Mouse (Mus musculus) intestine, embryonic 15.5 days (tissue): ENCODE measurements at regions not wholly inside any gene's neighbourhood (a gene's known extent, or its start where the extent isn't known, plus 50 kb on each side); places are given as distances from the start of the nearest gene placed in this dataset.
A peak's percentile ranks its signal among the peaks of the same experiment; 100 is the strongest.

ENCODE experiments used
- ATAC-seq: fragments of 200-750 bp; cut with Nextera tagmentation; 2 replicates; pipeline ENCODE4 v1.8.0; 2017; ENCODE audit warnings: moderate TSS enrichment, moderate library complexity
- H3K27ac ChIP-seq: fragments of 300-500 bp; sonication (generic); 2 replicates; pipeline ENCODE4 v1.5.1; 2015; ENCODE audit warnings: mild to moderate bottlenecking, inconsistent platforms
- H3K27me3 ChIP-seq: fragments of 300-500 bp; sonication (generic); replicated peaks from 2 replicates; pipeline ENCODE4 v1.6.1; 2015; ENCODE audit warnings: inconsistent platforms
- H3K36me3 ChIP-seq: fragments of 300-500 bp; sonication (generic); 2 replicates; pipeline ENCODE4 v1.6.1; 2015; ENCODE audit warnings: inconsistent platforms
- H3K4me1 ChIP-seq: fragments of 300-500 bp; sonication (generic); replicated peaks from 2 replicates; pipeline ENCODE4 v1.6.1; 2015; ENCODE audit warnings: inconsistent platforms
- H3K4me2 ChIP-seq: fragments of 300-500 bp; sonication (generic); replicated peaks from 2 replicates; pipeline ENCODE4 v1.6.1; 2015; ENCODE audit warnings: mild to moderate bottlenecking, inconsistent platforms
- H3K4me3 ChIP-seq: fragments of 300-500 bp; sonication (generic); replicated peaks from 2 replicates; pipeline ENCODE4 v1.5.1; 2015; ENCODE audit warnings: inconsistent platforms
- H3K9ac ChIP-seq: fragments of 300-500 bp; sonication (generic); 2 replicates; pipeline ENCODE4 v1.6.1; 2015; ENCODE audit warnings: inconsistent platforms
- H3K9me3 ChIP-seq: fragments of 300-500 bp; sonication (generic); 2 replicates; pipeline ENCODE4 v1.6.1; 2016; ENCODE audit warnings: inconsistent platforms
- WGBS: fragments of 180-500 bp; shearing (Covaris S2); methylation state at CpG from one replicate; pipeline ENCODE4 v1.1.7; 2015; 5-methylcytosine and 5-hydroxymethylcytosine counted together

DNA sequence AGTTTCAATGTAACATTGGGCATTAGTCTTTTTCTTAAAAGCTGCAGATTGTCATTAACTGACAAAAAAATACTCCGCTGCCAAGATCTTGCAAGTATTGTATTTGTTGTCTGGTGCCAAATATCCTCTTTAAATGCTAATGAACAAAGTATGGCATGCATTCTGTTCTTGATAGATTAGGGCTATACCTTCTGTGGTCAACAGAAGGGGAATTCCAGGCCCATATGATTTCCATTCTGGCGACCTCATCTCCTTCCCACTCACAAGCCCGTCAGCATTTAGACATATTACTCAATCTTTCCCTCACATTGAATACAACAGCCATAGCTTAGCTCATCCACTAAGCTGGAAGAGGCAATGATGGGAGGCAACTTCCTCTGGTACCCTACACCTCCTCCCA, 272.8 kb upstream of the Dach1 start:
- no peak overlapping the region for H3K4me2 ChIP-seq
- H3K27ac ChIP-seq: no peak overlapping the region
- no peaks in the 10 kb centered on the region for H3K36me3 ChIP-seq
- 77% methylated on average over 3 of the region's 3 CpGs for WGBS
- H3K4me1 ChIP-seq: no peaks in the 10 kb centered on the region
- no peak overlapping the region for H3K9ac ChIP-seq
- no peak overlapping the region for H3K4me3 ChIP-seq
- no peaks in the 10 kb centered on the region for H3K27me3 ChIP-seq
- ATAC-seq: no peak
- no peaks in the 10 kb centered on the region for H3K9me3 ChIP-seq

DNA sequence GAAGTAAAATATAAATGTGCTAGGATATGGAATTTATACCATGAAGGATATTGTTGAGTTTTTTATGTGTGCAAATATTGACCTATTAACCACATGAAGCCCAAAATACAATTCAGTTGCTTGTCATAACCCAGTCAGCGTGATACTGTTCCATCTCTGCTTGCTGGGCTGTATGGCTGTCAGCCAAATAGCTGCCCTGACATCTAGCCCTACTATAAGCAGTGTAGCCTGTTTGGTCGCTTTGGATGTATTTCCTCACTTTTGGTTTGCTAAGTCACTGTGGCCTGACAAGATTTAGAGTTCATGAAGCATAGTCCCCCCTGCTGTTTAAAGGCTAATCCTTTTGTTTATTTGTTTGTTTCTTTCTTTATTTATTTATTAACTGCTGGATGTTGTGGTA, 272.4 kb upstream of the Dach1 start:
- ATAC-seq: no peak
- no peaks in the 10 kb centered on the region for H3K9me3 ChIP-seq
- 58% methylated on average over 2 of the region's 2 CpGs for WGBS
- H3K27me3 ChIP-seq: no peaks in the 10 kb centered on the region
- H3K4me2 ChIP-seq: no peak overlapping the region
- H3K4me1 ChIP-seq: no peaks in the 10 kb centered on the region
- no peak overlapping the region for H3K4me3 ChIP-seq
- H3K9ac ChIP-seq: no peak overlapping the region
- no peaks in the 10 kb centered on the region for H3K36me3 ChIP-seq
- no peak overlapping the region for H3K27ac ChIP-seq

DNA sequence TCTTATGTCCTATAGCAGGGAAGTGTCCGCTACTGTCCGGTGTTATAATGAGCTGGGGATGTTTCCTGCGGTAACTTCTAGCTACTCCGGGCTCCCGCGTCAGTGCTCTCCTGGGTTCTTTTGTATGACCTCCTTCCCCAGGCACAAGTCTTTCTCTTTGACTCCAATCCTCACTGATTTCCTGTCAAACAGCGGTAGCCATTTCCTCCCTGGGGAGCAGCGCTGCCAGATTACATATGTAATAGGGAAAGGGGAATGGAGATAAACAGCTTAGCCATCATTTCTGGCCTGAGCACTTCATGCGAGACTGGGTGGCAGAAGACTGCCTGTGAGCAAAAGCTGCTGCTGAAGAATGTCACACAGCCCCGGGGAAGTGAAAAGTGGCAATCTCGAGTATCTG, 262.4 kb upstream of the Dach1 start:
- WGBS: 51% methylated on average over 11 of the region's 11 CpGs
- no peaks in the 10 kb centered on the region for H3K9me3 ChIP-seq
- no peak overlapping the region for H3K9ac ChIP-seq
- no peak overlapping the region for H3K4me3 ChIP-seq
- no peaks in the 10 kb centered on the region for H3K4me1 ChIP-seq
- H3K27ac ChIP-seq: no peak overlapping the region
- H3K4me2 ChIP-seq: no peak overlapping the region
- no peaks in the 10 kb centered on the region for H3K36me3 ChIP-seq
- no peak for ATAC-seq
- no peaks in the 10 kb centered on the region for H3K27me3 ChIP-seq

DNA sequence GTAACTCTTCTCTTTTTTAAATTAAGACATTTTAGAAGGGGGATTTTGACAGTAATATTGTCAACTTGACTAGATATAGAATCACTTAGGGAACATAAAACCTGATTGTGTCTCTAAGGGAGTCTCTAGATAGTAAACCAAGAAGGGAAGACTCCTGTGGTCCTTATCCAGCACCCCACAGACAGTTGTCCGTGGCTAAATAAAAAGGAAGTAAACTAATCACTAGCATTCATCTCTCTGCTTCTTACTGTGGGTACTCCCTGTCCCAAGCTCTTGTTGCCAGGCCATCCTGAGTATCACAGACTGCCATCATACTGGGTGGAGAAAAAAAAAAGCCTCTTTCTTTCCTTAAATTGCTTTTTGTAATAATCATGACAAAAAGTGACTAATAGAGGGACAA, 248.2 kb upstream of the Dach1 start:
- ATAC-seq: no peak
- H3K27ac ChIP-seq: no peak overlapping the region
- H3K9me3 ChIP-seq: no peaks in the 10 kb centered on the region
- H3K36me3 ChIP-seq: no peaks in the 10 kb centered on the region
- no peaks in the 10 kb centered on the region for H3K4me1 ChIP-seq
- 62% methylated on average over 1 of the region's 1 CpGs for WGBS
- H3K27me3 ChIP-seq: no peaks in the 10 kb centered on the region
- no peak overlapping the region for H3K9ac ChIP-seq
- H3K4me3 ChIP-seq: no peak overlapping the region
- no peak overlapping the region for H3K4me2 ChIP-seq

DNA sequence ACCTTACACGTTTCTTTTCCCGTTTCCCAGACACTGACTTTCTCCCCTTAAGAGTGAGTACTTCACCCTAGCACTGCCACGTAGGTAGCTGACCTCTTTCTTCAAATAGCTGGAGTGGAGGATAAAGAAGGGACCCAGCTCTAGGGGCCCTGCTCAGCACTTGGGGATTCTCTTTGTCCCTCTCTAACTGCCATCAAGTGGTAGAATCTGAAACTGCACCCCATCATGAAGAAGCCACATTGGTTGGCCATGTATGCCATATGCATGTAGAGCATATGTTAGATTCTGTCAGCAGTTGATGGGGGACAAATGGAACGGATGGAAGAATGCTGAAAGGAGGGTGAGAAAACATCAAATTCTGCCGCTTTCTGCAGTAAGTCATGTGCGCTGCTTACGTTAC, 244.6 kb upstream of the Dach1 start:
- Histone ChIP-seq H3K9me3 (no peaks in the 10 kb centered on the region), H3K4me3 (no peak overlapping the region), H3K9ac (no peak overlapping the region), H3K27me3 (no peaks in the 10 kb centered on the region), H3K4me1 (no peaks in the 10 kb centered on the region), H3K27ac (no peak overlapping the region), H3K36me3 (no peaks in the 10 kb centered on the region), H3K4me2 (no peak overlapping the region)
- no peak for ATAC-seq
- 65% methylated on average over 7 of the region's 7 CpGs for WGBS

DNA sequence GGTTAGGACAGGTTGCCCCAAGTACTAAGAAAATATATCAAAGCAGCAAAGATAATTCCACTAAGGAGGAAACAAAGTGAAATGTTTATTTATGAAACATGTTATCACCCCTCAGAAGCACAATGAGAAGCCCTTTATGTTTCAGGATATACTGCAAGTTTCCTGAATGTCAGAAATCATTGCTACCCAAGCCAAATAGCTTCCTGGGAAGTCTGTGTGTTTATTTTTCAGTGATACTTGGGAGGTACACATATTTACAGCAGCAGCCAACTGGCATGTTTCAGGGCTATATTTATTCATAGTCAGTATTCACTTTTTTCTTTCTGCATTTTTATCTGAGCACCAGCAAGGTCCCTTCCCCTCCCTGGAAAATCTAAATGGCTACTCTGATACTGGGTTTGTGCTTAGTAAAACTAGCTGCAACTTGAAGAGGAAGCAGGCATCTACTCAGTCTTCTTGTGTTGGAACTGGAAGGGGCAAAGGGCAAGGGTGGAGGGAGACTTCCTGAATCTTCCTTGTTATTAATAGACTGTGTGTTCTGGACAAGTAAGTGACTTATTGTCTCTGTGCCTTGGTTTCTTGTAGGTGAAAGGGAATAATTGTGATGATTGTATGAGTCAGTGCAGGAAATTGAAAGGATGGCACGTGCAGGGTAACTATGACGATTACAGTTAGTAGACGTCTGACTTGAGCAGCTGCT, 236.5 kb upstream of the Dach1 start:
- Histone ChIP-seq H3K4me3 (no peak overlapping the region), H3K27me3 (no peaks in the 10 kb centered on the region), H3K4me2 (no peak overlapping the region), H3K4me1 (no peaks in the 10 kb centered on the region), H3K9me3 (no peaks in the 10 kb centered on the region), H3K9ac (no peak overlapping the region), H3K27ac (no peak overlapping the region), H3K36me3 (no peaks in the 10 kb centered on the region)
- peak; percentile 69 for ATAC-seq
- WGBS: 46% methylated on average over 3 of the region's 3 CpGs

DNA sequence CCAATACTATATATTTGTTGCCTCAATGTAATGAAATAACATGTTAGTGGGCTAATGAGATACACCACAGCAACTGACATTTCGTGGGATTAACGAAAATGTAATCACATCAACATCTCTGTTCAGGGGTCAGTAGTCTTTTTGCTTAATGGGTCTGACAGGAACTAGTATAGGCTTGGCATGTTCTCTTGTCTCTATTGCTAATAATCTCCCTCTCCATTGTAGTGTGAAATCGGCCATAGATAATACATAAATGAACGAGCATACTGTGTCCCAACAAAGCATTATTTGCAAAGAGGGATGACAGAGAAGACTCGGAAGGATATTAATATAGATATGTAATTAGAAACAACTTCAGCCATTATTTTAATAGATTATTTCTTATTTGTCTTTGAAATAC, 234.5 kb upstream of the Dach1 start:
- WGBS: 91% methylated on average over 5 of the region's 5 CpGs
- Histone ChIP-seq H3K27me3 (no peaks in the 10 kb centered on the region), H3K9ac (no peak overlapping the region), H3K9me3 (no peaks in the 10 kb centered on the region), H3K36me3 (no peaks in the 10 kb centered on the region), H3K4me3 (no peak overlapping the region), H3K27ac (no peak overlapping the region), H3K4me1 (no peaks in the 10 kb centered on the region), H3K4me2 (no peak overlapping the region)
- ATAC-seq: no peak

DNA sequence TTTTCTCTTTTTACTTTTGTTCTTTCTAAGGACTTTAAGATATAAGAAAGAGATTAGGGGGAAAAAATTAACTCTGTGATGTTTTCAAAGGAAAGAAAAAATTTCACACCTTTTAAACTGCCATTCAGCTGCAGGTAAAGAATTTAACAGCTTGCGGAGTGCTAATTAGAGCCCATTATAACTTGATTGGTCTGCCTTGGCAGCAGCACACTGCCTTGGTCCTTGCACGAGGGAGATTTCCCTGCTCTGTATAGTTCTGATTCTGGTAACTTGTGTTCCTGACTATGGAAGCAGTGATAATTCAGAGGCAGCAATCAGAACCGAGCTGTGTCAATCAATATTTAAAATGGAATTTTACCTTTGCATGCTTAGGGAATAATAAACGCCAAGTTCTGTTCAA, 218.3 kb upstream of the Dach1 start:
- Histone ChIP-seq H3K9ac (no peak overlapping the region), H3K4me3 (no peak overlapping the region), H3K9me3 (no peaks in the 10 kb centered on the region), H3K27ac (no peak overlapping the region), H3K4me1 (no peaks in the 10 kb centered on the region), H3K36me3 (no peaks in the 10 kb centered on the region), H3K27me3 (no peaks in the 10 kb centered on the region), H3K4me2 (no peak overlapping the region)
- ATAC-seq: no peak
- 50% methylated on average over 4 of the region's 4 CpGs for WGBS
